Mouse (Mus musculus): ENCODE data around the gene Cds2. TPM values are rescaled to one million over a fixed set of nuclear protein-coding genes. Genes with fewer than 3 reads are reported as not detected.

Gene Cds2
- polyA plus RNA-seq, 1 experiment from 2014 or later = 19.7 TPM

DNA sequence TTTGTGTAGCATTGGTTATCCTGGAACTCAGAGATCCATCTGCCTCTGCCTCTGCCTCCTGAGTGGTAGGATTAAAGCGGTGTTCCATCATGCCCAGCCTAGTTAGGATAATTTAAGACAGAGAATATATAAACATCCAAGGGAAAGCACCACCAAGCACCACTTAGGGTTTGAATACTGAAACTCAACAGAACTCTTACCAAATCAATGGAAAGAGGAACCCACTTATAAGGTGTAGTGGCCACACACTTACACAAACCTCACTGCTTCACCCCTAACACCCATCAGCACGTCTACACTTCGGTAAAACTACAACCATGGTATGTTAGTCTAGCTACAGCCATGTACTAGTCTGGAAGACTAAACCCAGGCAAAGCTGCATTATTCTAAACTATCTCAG lies 19.6 kb upstream of the Cds2 start:
- H3K4me1 ChIP-seq (ENCODE audit: control insufficient read depth, insufficient read depth, low read length) = peaks cover 9% of the 10 kb centered on the region
- no peak overlapping the region for H3K9ac ChIP-seq (ENCODE audit: low read length)
- no peaks in the 10 kb centered on the region for H3K9me3 ChIP-seq (replicated peaks; ENCODE audit: control insufficient read depth, low read length)
- 0 out of 2 replicates have a peak, but pooled peaks cover 3% of the 10 kb centered on the region for H3K36me3 ChIP-seq (ENCODE audit: control insufficient read depth, insufficient read depth, low read length)
- no peaks in the 10 kb centered on the region for H3K27me3 ChIP-seq (ENCODE audit: control insufficient read depth, insufficient read depth, low read length)
- no peak overlapping the region for H3K27ac ChIP-seq (ENCODE audit: low read length)
- H3K4me2 ChIP-seq (ENCODE audit: low read depth, low read length) = no peak overlapping the region
- no peak overlapping the region for H3K4me3 ChIP-seq (replicated peaks; ENCODE audit: low read length)
- no peak for ATAC-seq (ENCODE audit: insufficient read depth, low FRiP score)
- WGBS = 83% methylated on average over 3 of the region's 3 CpGs

GRCm38 (mm10) chr2:132247539-132248313 lies 15.2 kb upstream of the Cds2 start, which contains the start of gene Tmem230:
TSS of gene Tmem230 (minus strand) at chr2:132247807.
- Histone ChIP-seq H3K4me1 (ENCODE audit: control insufficient read depth, insufficient read depth, low read length) (peaks cover 23% of the 10 kb centered on the region), H3K9ac (ENCODE audit: low read length) (peak within 1 kb of the TSS; percentile 86), H3K27ac (ENCODE audit: low read length) (peak within 1 kb of the TSS; percentile 85), H3K9me3 (replicated peaks; ENCODE audit: control insufficient read depth, low read length) (no peaks in the 10 kb centered on the region), H3K27me3 (ENCODE audit: control insufficient read depth, insufficient read depth, low read length) (no peaks in the 10 kb centered on the region), H3K4me2 (ENCODE audit: low read depth, low read length) (peak within 1 kb of the TSS; percentile 82), H3K36me3 (ENCODE audit: control insufficient read depth, insufficient read depth, low read length) (0 out of 2 replicates have a peak, but pooled peaks cover 7% of the 10 kb centered on the region), H3K4me3 (replicated peaks; ENCODE audit: low read length) (peak within 1 kb of the TSS; percentile 67)
- WGBS = 5% methylated on average over 50 of the region's 50 CpGs
- peak; percentile 96 for ATAC-seq (ENCODE audit: insufficient read depth, low FRiP score)

- Histone ChIP-seq H3K9me3 (replicated peaks; ENCODE audit: control insufficient read depth, low read length) (no peaks in the 10 kb centered on the region), H3K27me3 (ENCODE audit: control insufficient read depth, insufficient read depth, low read length) (no peaks in the 10 kb centered on the region), H3K36me3 (ENCODE audit: control insufficient read depth, insufficient read depth, low read length) (0 out of 2 replicates have a peak, but pooled peaks cover 4% of the 10 kb centered on the region), H3K4me2 (ENCODE audit: low read depth, low read length) (peak overlapping the region; percentile 83), H3K4me3 (replicated peaks; ENCODE audit: low read length) (peak overlapping the region; percentile 80), H3K27ac (ENCODE audit: low read length) (peak overlapping the region; percentile 64), H3K4me1 (ENCODE audit: control insufficient read depth, insufficient read depth, low read length) (peaks cover 20% of the 10 kb centered on the region), H3K9ac (ENCODE audit: low read length) (peak overlapping the region; percentile 77)
- 8% methylated on average over 8 of the region's 8 CpGs for WGBS
- ATAC-seq (ENCODE audit: insufficient read depth, low FRiP score) = no peak
Measured at GRCm38 (mm10) chr2:132251911-132252310, 11.0 kb upstream of the Cds2 start.

DNA sequence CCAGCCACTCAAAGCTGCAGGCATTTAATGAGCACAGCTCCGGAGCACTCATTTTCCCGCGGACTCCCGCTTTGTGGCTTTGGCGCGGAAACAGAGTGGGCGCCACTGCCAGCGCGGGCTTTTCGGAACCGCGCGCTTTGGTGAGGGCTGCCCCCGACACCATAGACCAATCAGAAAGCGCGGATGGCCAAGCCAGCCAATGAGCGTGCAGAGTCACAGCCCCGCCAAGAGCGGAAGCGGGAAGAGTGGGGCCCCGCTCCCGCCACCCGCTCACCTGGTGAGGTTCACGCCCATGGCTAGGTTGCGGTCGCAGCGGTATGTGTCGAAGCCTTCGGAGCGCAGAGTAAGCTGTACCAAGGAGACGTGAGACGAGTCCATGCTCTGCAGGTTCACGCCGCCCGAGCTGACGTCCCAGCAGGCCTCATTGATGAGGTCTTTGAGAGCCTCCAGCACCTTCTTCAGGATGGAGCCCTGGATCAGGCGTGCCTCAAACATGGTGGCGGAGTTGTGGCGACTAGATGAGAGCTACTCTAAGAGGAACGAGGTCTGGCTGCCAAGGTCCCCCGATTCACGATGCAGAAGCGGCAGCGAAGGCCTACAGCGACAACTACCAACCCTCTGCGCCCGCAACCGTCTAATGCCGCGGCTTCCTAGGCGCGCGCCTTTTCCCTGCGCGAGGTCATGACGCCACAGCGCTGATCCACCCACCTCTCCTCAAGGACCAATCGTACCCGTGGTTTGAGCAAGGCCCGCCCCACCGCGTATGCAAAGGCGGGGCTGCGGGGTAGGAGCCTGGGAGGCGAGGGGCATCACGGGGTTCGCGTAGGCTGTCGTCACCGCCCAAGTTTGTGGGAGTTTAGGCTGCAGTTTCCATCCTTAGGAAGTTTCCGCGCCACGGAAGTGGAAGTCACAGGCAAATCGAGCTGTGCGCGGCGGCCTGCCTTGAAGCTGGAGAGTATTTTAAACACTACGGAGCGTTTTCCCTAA lies 10.1 kb upstream of the Cds2 start, which contains the start of gene Pcna:
Pcna (minus strand) TSS at position 773 of the 987 bp plus-strand sequence.
- Histone ChIP-seq H3K9ac (ENCODE audit: low read length) (peak within 1 kb of the TSS; percentile 77), H3K4me1 (ENCODE audit: control insufficient read depth, insufficient read depth, low read length) (peaks cover 19% of the 10 kb centered on the region), H3K27me3 (ENCODE audit: control insufficient read depth, insufficient read depth, low read length) (no peaks in the 10 kb centered on the region), H3K36me3 (ENCODE audit: control insufficient read depth, insufficient read depth, low read length) (0 out of 2 replicates have a peak, but pooled peaks cover 4% of the 10 kb centered on the region), H3K9me3 (replicated peaks; ENCODE audit: control insufficient read depth, low read length) (no peaks in the 10 kb centered on the region), H3K4me2 (ENCODE audit: low read depth, low read length) (peak within 1 kb of the TSS; percentile 83), H3K4me3 (replicated peaks; ENCODE audit: low read length) (peak within 1 kb of the TSS; percentile 80), H3K27ac (ENCODE audit: low read length) (peak within 1 kb of the TSS; percentile 91)
- under 1% methylated on average over 76 of the region's 79 CpGs for WGBS
- peak; percentile 99 for ATAC-seq (ENCODE audit: insufficient read depth, low FRiP score)

DNA sequence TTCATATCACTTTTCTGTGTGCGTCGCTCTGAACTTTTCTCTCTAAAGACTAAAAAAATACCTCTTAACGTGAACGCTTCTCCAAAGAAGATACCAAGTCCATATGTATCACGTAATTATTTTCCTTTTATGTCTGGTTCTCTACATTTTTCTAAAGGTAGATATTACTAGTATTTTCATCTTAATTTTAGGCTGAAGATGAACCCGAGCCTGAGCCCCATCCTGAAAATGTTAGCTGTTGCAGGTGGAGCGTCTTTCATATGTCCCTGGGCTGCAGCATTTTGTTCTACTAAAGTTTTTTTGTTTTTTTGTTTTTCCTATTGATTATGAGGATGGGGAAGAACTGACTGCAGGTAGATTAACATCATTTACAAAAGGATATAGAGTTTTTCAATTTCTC lies 9.3 kb upstream of the Cds2 start:
- under 1% methylated on average over 7 of the region's 7 CpGs for WGBS
- Histone ChIP-seq H3K4me3 (replicated peaks; ENCODE audit: low read length) (peak overlapping the region; percentile 80), H3K9me3 (replicated peaks; ENCODE audit: control insufficient read depth, low read length) (no peaks in the 10 kb centered on the region), H3K9ac (ENCODE audit: low read length) (peak overlapping the region; percentile 77), H3K27ac (ENCODE audit: low read length) (peak overlapping the region; percentile 91), H3K4me1 (ENCODE audit: control insufficient read depth, insufficient read depth, low read length) (peaks cover 14% of the 10 kb centered on the region), H3K4me2 (ENCODE audit: low read depth, low read length) (peak overlapping the region; percentile 52), H3K27me3 (ENCODE audit: control insufficient read depth, insufficient read depth, low read length) (no peaks in the 10 kb centered on the region), H3K36me3 (ENCODE audit: control insufficient read depth, insufficient read depth, low read length) (0 out of 2 replicates have a peak, but pooled peaks cover 4% of the 10 kb centered on the region)
- no peak for ATAC-seq (ENCODE audit: insufficient read depth, low FRiP score)

DNA sequence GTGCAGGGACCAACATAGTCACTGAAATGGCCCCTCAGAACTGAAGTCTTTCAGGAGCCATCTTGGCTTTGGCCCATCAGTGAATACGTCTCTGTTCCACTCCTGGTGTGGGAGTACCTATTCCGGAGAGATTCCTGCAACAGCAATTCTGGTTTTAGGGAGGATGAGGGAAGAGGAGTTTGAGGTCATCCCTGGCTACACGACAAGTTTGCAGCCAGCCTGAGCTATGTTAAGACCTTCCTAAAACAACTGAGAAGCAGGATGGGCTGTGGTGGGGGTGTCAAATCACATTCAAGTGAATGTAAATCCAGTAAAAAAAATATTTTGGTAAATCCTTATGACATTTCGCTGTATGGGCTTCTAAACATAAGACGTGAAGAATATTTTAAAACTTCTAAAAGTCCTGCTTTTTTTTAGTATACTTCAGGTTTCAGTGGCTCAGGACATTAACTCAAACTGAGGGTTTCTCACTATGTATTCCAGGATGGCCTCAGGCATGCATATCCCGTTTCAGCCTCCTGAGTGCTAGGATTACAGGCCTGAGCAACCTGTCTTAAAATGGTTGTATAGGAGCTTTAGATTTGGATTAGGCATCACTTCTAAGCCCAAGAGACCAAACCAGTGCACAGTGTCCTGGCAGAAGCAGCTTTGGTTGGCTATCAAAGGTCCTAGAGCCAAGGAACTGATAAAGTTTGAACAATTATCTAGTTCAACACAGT lies 5.4 kb upstream of the Cds2 start:
- H3K9me3 ChIP-seq (replicated peaks; ENCODE audit: control insufficient read depth, low read length) = no peaks in the 10 kb centered on the region
- ATAC-seq (ENCODE audit: insufficient read depth, low FRiP score) = no peak
- H3K27ac ChIP-seq (ENCODE audit: low read length) = no peak overlapping the region
- no peaks in the 10 kb centered on the region for H3K27me3 ChIP-seq (ENCODE audit: control insufficient read depth, insufficient read depth, low read length)
- 92% methylated on average over 6 of the region's 6 CpGs for WGBS
- no peaks in the 10 kb centered on the region for H3K4me1 ChIP-seq (ENCODE audit: control insufficient read depth, insufficient read depth, low read length)
- no peak overlapping the region for H3K4me2 ChIP-seq (ENCODE audit: low read depth, low read length)
- H3K4me3 ChIP-seq (replicated peaks; ENCODE audit: low read length) = no peak overlapping the region
- H3K36me3 ChIP-seq (ENCODE audit: control insufficient read depth, insufficient read depth, low read length) = no peaks in the 10 kb centered on the region
- H3K9ac ChIP-seq (ENCODE audit: low read length) = no peak overlapping the region

- Histone ChIP-seq H3K4me2 (ENCODE audit: low read depth, low read length) (no peak overlapping the region), H3K9ac (ENCODE audit: low read length) (no peak overlapping the region), H3K4me1 (ENCODE audit: control insufficient read depth, insufficient read depth, low read length) (peaks cover 15% of the 10 kb centered on the region), H3K36me3 (ENCODE audit: control insufficient read depth, insufficient read depth, low read length) (no peaks in the 10 kb centered on the region), H3K27ac (ENCODE audit: low read length) (no peak overlapping the region), H3K4me3 (replicated peaks; ENCODE audit: low read length) (no peak overlapping the region), H3K9me3 (replicated peaks; ENCODE audit: control insufficient read depth, low read length) (no peaks in the 10 kb centered on the region), H3K27me3 (ENCODE audit: control insufficient read depth, insufficient read depth, low read length) (no peaks in the 10 kb centered on the region)
- whole genome bisulfite sequencing = 93% methylated on average over 3 of the region's 3 CpGs
- ATAC-seq (ENCODE audit: insufficient read depth, low FRiP score) = no peak
Measured at GRCm38 (mm10) chr2:132260601-132261000, 2.3 kb upstream of the Cds2 start.

GRCm38 (mm10) chr2:132262175-132262574 lies 773 bp upstream of the Cds2 start:
- no peak overlapping the region for H3K9ac ChIP-seq (ENCODE audit: low read length)
- H3K36me3 ChIP-seq (ENCODE audit: control insufficient read depth, insufficient read depth, low read length) = no peaks in the 10 kb centered on the region
- WGBS = 75% methylated on average over 6 of the region's 6 CpGs
- ATAC-seq (ENCODE audit: insufficient read depth, low FRiP score) = no peak
- H3K27me3 ChIP-seq (ENCODE audit: control insufficient read depth, insufficient read depth, low read length) = no peaks in the 10 kb centered on the region
- peaks cover 15% of the 10 kb centered on the region for H3K4me1 ChIP-seq (ENCODE audit: control insufficient read depth, insufficient read depth, low read length)
- H3K4me3 ChIP-seq (replicated peaks; ENCODE audit: low read length) = no peak overlapping the region
- H3K4me2 ChIP-seq (ENCODE audit: low read depth, low read length) = no peak overlapping the region
- no peak overlapping the region for H3K27ac ChIP-seq (ENCODE audit: low read length)
- no peaks in the 10 kb centered on the region for H3K9me3 ChIP-seq (replicated peaks; ENCODE audit: control insufficient read depth, low read length)

Measured in stomach, embryonic 16.5 days (tissue).